Mouse (Mus musculus) thymus, postnatal 14 days (tissue): Measurements from ENCODE around the gene Ank.
A peak's percentile ranks its signal among the peaks of the same experiment; 100 is the strongest.

Source experiments
- DNase-seq: peaks from one replicate; pipeline ENCODE4 v3.0.0; 2021

The Ank gene

DNA sequence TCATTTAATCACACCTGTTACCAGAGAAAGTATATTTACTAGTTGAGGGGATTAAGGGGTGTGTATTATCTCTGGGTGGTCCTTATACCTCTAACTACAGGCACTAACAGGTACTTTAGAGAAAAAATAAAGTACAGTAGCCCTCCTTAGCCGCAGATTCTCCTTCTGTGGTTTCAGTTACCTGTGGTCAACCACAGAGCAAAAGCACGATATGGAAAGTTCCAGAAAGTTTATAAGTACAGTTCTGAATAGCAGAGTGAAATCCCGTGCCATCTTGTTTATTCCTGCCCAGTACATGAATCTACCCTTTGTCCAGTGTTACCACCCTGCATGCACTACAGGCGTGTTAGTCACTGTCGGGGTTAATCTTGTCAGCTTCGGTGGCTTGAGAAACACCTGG lies 112.4 kb downstream of the Ank start:
- DNase-seq, result no peak

DNA sequence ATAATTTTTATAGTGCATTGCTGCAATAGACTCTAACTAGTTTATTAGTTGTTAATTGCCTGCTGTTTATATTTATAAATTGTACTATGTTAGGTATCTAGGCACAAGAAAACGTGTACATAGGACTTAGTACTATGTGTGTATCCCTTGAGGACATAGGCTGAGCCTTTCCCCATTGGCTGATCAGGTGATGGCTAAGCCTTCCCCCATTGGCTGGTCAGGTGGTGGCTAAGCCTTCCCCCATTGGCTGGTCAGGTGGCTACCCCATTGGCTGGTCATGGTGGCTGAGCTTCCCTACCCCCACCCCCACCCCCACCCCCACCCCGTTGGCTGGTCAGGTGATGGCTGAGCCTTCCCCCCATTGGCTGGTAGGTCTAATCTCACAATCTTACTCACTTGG lies 113.4 kb downstream of the Ank start:
- no peak for DNase-seq

DNA sequence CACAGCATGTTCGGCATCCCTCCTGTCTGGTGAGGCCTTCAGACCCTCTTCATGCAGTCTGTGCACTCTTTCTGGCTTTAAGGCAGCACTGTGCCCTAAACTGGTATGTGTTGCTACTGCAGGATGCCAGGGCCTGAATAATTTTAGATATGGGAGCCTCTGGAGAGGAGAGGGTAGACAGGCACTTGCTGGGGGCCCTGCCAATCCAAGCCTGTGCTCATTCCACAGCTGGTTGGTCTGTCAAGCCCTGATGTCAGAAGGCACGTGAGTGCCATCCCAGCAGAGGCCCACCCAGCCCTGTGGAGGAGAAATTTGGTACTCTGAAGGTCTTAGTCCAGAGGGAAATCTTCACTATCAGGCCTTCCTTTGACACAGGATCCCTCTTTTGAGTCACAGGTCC lies 114.3 kb downstream of the Ank start:
- no peak for DNase-seq

DNA sequence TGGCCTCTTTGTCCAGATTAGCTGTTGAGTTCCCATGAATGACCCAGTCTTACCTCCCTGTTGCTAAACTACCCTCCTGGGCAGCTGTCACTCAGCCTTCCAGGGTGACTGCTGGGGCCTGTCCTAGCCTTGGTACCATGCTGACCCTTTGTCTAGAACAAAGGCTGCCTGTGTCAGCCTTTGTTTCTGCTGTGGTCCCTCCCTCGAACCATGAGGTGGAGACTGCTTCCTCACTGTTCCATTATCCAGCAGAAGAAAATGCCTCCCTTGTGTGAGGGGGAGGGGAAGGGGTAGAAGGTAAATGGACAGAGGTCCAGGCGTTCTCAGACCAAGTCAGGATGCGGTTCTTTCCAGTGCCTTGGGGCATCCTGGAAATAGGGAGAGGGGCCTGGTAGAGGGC lies 115.2 kb downstream of the Ank start:
- no peak for DNase-seq

DNA sequence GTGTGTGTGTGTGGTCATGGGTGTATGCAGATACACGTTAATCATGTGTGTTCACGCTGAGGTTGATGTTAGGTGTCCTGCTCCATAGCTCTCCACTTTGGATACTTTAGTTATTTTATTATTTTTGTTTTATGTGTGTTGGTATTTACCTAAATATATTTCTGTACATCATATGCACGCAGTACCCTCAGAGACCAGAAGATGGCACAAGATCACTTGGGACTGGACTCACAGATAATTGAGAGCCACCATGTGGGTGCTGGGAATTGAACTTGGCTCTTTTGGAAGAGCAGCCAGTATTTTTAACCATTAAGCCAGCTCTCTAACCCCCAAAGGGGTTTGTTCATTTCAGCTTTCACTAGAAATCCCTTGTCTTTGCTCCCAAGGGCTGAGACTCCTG lies 116.0 kb downstream of the Ank start:
- peak; percentile 54 for DNase-seq

DNA sequence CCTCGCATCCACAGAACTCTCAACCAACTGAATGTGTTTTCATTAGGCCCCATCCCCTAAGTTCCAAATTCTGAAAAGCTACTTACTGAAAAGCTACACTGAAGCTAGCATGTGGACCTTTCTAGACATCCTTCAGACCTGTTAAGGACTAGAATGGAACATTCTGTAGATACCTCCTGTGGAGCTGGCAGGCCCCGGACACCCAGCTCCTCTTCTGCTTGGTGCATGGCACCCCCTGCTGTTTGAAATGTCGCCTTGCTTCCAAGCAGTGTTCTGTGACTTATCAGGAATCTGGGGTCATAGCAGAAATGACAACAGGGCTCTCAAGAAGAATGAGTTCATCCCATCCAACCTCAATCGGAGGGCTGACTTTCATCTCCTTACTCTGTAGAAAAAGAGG lies 116.6 kb downstream of the Ank start:
- DNase-seq, result peak; percentile 50

DNA sequence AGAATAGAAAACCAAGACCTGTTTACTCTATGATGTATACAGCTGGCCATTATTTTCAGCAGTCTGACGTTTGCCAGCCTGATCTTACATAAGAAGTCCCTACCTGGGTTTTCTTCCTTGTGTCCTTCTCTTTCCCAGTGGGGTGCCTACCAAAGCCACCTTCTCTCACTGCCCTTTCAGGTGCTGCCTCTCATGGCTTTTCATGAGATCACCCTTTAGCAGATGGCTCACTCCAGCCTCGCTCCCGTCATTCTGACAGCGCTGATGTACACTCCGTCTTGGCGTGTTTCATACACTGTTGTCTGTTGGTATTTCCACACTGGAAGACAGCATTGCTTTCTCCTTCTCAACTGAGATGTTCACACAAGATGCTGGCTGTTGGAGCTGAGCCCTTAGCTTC lies 117.1 kb downstream of the Ank start:
- no peak for DNase-seq

DNA sequence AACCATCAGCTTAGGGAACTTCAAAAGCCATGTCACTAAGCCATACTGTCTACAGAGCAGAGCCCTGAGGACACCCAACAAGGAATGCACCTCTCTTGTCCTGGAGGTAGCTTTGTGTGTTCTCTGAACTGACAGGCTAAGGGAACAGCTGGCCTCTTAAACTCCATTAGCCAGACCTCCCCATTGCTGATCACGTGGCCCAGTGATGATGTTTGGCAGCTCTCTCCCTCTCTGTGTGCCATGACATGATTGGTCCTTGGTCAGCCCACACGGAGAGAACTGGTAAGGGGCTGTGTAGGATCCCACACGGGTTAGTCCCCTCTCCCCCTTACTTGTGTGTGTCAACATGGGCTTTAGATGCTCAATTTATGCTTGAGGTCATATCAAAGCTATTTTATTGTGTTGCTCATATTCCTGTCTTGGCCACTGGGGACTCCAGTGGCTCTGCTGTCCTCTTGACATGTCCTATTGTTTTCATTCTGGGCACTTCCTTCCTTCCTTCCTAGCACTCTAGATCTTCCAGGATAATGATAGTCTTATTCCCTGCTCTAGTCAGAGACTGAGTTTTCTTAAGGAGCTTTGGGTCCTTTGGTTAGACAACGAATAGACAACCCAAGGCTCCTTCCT lies 119.1 kb downstream of the Ank start:
- DNase-seq, result no peak

DNA sequence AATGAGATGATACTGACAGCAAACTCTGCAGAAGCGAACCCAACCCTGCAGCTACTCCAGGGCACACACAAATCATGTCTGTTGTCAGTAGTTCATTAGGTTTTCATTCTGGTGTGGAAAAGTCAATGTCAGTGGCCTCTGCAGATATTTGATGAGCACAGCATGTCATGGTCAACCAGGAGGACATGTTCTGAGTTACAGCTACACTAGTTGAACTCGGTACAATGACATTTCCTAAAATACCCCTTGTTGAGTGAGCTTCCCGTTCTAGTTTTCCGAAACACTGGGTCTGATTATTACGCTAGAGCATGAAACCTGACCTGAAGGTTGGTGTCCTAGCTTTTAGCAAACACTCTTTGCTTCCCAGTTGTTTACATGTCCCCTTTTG lies 119.6 kb downstream of the Ank start:
- DNase-seq, result no peak

DNA sequence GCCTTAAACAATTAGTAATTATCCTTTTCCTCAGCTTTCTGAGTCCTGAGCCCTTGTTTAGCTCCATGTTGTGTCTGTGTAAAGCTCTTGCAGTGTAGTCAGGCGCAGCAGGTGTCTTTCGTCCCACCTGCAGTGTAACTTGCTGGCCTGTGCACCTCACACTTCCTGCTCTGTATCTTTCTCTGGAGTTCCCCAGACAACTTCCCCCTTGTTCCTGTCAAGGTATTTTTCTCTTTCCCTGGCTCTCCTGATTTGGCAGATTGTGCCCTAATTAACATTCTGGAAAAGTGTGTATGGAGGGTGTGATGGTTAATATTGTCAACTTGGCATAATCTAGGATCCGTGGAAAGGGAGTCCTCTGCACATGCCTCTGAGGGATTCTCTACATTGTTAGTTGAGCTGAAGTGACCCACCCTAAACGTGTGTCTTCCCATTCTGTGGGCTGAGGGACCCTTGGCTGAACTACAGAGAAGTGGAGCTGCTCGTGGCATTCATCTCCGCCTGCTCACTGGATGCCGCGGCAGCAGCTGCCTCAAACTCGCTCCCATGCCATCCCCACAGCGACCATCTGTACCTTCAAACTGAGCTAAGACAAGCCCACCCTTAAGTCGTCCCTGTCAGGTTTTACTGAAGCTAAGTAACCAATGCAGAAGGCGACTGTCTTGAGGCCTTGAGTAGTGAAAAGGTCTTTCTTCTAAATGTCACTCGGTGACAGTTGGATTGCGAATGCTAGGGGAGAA lies 121.8 kb downstream of the Ank start:
- DNase-seq, result no peak

DNA sequence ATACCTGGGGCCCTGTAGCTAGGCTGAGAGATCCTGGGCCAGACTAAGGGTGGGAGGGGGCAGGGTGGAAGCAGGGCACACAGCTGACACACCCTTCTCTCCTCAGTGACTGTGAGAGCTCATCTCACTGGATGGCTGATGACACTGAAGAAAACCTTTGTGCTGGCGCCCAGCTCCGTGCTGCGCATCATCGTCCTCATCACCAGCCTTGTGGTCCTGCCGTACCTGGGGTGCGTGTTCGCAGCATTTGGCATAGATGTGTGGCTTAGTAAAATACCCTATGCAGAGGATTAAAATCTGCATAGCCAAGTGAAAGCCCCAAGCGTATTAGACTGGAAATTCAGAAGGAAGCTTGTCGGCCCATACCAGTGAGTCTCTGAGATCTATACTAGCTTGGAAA lies 124.3 kb downstream of the Ank start:
- no peak for DNase-seq

DNA sequence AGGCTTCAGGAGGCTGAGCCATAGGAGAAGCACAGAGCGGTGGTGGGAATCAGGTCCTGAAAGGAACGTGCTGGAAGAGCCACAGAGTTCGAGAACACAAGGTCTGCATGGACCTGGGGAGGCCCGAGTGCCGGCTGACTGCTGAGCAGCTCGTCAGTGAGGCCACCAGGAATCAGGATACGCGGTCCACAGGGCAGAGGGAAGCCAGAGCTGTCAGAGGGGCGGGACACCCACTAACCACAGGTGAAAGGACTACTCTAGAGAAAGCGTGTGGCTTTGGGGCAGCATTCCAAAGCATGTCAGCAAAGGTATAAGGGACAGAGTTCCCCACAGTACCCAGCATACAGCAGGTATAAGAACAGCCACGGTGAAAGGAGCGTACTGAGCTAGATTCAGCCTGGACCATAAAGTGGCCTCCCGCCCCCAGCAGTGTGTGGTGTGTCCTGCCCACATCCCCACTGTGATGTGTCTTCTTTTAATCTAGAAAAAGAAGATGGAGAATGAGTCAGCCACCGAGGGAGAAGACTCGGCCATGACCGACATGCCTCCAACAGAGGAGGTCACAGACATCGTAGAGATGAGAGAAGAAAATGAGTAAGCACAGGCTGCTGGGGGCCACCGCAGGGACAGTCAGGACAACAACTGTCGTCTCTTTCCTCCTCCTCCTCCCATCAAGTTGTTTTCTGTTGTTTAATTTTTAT lies 126.3 kb downstream of the Ank start:
- DNase-seq, result no peak

DNA sequence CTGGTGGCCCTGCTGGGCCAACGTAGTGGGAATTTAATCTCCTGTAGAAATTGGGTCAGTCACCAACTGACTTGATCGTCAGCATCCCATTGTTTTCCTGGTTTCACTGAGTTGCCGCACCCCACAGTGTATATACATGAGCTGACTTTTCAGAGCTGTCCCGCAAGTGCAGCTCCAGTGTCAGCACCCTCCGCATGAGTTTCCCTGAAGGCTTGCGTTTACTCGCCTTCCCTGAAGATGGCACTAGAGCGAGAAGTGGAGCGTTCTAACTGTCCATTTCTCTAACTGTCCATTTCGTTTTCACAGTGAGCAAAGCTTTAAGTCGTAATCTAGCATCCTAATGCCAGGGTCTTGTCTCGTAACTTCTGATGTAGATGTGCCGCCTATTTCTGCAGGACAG lies 127.2 kb downstream of the Ank start:
- DNase-seq, result no peak

DNA sequence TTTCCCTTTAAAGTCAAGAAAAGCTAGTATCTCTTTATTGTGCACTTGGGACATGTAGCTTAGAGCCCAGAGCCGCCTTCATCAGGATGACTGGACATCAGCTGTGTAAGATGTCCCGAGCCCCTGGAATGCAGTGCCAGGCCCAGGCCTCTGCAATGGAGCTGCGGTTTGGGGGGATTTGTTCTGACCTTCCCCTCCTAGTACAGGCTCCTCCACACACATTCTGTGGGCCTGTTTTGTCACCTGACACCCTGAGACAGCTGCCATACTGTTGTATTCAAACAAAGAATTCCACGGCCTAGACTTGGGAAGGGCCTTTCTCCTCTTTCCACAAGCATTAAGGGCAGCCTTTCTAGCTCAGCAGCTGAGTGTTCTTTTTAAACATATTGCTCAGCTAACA lies 128.5 kb downstream of the Ank start:
- DNase-seq, result no peak

DNA sequence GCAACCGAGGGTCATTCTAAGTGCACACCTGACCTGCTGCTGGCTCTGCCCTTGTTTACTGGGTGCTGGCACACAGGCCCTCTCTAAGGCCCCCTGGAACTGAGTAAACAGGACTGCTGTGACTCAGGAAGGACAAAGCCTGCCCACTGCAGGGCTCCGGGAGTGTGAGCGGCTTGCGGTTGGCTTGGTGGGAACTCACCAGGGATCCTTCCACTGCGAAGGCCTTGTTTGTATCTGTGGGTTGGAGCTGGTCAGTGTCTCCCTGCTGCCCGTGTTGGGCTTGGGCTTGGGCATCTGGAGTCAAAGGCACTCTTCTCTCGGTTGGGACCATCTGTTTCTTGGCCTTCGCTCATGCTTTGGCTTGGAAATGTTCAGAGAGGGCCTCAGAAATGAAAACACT lies 129.1 kb downstream of the Ank start:
- DNase-seq, result no peak

DNA sequence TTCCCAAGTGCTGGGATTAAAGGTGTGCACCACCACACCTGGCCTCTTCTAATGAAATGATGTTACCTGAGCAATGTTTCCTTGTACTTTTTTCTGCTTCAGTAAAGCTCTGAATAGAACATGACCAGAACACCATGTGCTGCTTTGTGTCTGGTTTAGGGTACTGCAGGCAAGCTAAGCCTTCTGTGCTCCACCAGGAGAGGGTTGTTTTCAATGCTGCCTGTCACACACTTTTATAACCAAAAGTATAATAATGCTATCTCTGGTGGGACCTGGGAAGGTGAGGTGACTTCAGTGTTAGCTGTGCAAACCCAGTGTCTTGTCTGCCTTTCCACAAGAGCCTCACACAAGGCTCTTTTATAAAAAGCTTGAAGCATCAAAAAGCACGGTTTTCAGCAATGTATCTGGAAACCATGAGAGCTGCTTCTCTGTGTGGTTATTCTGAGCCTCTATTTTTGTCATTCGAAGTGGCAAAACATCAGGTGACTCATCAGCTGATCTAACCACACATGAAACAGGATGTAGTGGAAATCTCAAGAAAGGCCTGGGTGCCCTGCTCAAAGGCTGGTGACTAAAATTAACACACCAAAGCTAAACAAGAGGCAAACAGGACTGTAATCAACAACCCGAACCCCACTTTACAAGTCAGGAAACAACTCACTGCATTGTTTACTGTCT lies 130.1 kb downstream of the Ank start:
- DNase-seq, result peak; percentile 55

DNA sequence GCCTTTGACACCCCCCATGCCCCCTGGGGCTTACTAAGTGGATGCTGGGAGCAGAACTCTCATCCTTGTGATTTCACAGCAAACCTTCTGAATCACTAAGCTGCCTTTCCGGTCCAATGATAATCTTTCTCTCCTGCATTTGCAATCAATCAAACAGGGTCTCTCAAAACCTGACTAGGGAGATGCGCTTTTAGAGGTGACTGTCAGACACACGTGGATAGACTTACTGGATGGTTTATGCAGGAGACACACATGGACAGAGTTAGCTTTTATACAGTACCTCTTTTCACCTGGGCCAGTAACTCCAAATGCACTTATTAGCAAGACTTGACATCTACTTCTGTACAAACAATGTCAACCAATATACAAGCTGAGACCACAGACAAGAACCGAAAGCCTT lies 131.0 kb downstream of the Ank start:
- DNase-seq, result no peak

DNA sequence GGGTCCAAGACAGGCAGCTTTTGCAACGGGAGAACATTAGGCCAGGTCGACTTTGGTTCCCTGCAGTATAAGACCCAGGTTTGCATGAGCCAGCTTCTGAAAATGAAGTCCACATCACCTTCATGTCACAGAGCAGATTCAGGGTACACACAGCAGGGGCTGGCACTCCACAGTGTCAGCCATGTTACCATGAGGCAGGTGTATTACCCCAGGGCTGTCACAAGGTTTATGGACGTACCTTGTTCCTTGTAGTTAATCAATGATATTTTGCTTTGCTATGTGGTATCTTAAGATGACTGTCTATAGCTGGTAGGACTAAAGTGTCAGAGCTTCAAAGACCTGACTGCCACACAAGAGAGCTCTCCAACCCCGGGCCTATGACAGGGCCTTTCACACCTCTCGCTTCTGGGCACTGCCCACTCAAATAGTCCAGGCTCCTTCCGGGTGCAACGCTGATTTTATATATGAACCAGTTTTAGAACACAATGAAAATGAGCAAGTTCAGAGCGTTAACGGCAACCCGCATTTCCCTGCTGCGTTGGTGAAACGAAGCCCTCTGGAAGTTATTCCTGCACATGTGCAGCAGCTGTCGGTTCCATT lies 132.4 kb downstream of the Ank start:
- DNase-seq, result no peak

DNA sequence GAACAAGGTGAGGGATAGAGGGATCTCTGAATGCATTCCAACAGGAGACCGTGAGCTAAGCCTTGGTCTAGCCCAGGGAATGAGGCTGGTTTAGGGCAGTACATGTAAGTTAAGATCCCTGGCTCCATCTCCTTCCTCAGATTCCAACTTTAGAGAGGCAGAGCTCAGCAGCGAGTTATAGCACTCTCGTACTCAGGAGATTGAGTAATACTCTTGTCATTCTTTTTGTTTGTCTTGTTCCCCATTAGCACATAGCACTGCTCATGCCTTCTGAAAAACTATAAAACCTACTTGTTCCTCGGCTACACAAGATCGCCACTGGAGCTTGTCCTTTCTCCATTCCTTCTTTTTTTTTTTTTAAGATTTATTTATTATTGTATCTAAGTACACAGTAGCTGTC lies 134.0 kb downstream of the Ank start:
- DNase-seq, result no peak

DNA sequence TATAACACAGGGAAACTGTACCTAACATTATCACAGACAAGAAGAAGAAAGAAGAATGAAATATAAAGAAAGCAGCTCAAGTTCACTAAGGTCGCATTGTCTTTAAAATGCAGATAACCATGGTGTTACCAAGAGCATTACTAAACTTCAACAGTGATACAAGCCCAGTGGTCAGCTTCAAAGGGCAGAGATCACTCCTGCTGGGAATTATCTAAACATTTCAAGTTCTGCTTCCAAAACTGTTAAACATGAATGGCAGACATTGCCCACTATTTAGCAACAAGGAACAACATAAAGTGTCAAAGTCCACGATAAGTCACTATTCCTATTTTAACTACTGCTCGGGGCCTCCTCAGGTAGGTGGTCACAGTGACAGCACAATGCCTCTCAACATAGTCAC lies 138.1 kb downstream of the Ank start:
- DNase-seq, result no peak

DNA sequence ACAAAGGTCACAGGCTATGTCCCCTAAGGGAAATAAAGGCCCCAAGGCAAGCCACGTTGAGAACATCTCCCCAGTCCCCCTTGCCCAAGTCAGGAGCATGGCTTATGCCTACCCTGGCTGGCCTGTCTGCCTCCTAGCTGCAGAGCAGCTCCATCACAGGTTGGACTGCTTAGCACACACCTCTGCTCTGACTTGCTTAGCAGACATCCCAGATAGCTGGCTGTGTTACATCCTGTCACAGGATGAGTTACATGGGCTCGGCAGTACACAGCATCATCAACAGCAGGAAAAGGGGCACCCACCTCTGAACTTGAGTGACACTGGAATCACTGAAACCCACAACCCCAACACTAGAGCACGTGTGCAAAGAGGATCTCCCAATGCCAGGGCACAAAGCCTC lies 138.8 kb downstream of the Ank start:
- DNase-seq, result no peak

DNA sequence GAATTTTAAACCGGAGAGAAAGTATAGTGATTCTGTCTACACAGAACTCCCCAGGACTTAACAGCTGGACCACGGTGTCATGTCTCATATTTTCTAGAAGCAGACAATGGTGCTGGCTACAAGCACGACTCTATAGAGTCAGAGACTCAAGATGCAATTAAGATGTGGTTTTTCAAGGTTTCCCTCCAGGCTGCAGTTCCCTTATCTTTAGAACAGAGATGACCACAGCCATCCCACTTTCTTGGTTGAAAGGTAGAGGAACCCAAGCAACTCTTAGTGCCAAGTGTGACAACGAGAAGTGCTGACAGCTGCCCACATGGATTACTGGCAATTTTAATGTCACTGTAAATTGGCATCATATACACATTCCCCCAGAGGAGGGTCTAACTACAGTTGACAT lies 143.1 kb downstream of the Ank start:
- DNase-seq, result no peak

DNA sequence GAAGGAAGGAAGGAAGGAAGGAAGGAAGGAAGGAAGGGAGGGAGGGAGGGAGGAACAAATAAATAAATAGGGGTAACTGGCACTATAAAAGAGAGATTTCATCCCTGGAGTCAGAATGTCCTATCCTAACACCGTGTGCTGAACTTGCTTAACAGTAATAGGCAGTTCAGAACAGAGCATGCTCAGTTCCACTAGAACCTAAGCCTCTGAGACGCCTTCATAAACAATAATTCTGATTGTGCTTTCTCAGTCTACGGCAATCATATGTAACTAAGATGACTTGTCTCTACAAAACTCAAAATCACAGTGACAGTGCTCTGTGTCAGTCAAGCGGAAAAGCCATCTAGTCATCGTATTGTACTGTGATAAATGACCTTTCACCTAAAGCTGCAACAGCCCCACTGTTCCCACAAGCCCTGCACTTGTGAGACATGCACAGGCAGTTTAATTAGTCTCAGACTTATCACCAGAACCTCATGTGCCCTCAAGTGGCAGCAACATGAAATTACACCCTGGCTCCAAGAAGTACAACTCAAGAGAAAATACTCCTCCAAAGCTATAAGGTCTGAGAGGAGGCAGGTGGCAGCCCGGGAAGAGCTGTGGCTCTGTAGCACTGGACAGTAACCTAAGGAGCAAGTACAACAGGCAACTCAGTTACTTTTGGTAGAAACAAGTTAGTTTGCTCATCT lies 146.2 kb downstream of the Ank start:
- DNase-seq, result peak; percentile 68
